Mouse (Mus musculus) neural tube, embryonic 12.5 days (tissue): ENCODE measurements at regions not wholly inside any gene's neighbourhood (a gene's known extent, or its start where the extent isn't known, plus 50 kb on each side); places are given as distances from the start of the nearest gene placed in this dataset.

ENCODE experiments used
- ATAC-seq: fragments of 200-750 bp; cut with Nextera tagmentation; 2 replicates; pipeline ENCODE4 v1.8.0; 2017; ENCODE audit warnings: low read depth, mild to moderate bottlenecking, moderate TSS enrichment, moderate library complexity; ENCODE audit not compliant: low FRiP score
- H3K27ac ChIP-seq: fragments of 300-500 bp; sonication (generic); 2 replicates; pipeline ENCODE4 v1.5.1; 2016
- H3K27me3 ChIP-seq: fragments of 300-500 bp; sonication (generic); replicated peaks from 2 replicates; pipeline ENCODE4 v1.6.1; 2016; ENCODE audit warnings: mild to moderate bottlenecking
- H3K36me3 ChIP-seq: fragments of 300-500 bp; sonication (generic); 2 replicates; pipeline ENCODE4 v1.6.1; 2016; ENCODE audit warnings: mild to moderate bottlenecking
- H3K4me1 ChIP-seq: fragments of 300-500 bp; sonication (generic); 2 replicates; pipeline ENCODE4 v1.6.1; 2016
- H3K4me2 ChIP-seq: fragments of 300-500 bp; sonication (generic); replicated peaks from 2 replicates; pipeline ENCODE4 v1.6.1; 2016; ENCODE audit warnings: mild to moderate bottlenecking
- H3K4me3 ChIP-seq: fragments of 300-500 bp; sonication (generic); 2 replicates; pipeline ENCODE4 v1.5.1; 2016
- H3K9ac ChIP-seq: fragments of 300-500 bp; sonication (generic); 2 replicates; pipeline ENCODE4 v1.6.1; 2016; ENCODE audit warnings: mild to moderate bottlenecking
- H3K9me3 ChIP-seq: fragments of 300-500 bp; sonication (generic); 2 replicates; pipeline ENCODE4 v1.6.1; 2016; ENCODE audit warnings: mild to moderate bottlenecking
- WGBS: fragments of 180-500 bp; shearing (Covaris S2); methylation state at CpG from one replicate; pipeline ENCODE4 v1.1.7; 2016; 5-methylcytosine and 5-hydroxymethylcytosine counted together

DNA sequence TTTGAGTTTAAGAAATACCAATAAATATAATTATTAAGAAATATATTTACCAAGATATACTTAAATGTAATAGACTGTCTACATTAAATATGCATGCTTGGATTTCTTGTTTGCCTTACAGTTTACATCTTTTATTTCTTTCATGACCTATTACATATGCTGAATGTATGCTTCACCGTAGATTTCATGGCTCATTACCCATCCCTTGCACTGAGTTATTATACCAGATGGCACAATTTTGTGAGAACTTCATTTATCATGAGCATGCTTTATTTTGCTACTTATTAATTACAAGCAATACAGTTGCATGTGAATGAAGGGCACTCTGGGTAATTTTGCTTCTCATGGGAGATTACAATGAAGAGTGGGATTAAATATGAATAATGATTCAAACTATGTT, 856.0 kb upstream of the Nectin3 start:
- H3K4me2 ChIP-seq: no peak overlapping the region
- no peak overlapping the region for H3K9ac ChIP-seq
- H3K4me1 ChIP-seq: no peaks in the 10 kb centered on the region
- ATAC-seq: no peak
- H3K9me3 ChIP-seq: no peaks in the 10 kb centered on the region
- H3K36me3 ChIP-seq: no peaks in the 10 kb centered on the region
- 58% methylated on average over 1 of the region's 1 CpGs for WGBS
- H3K27ac ChIP-seq: no peak overlapping the region
- no peaks in the 10 kb centered on the region for H3K27me3 ChIP-seq
- H3K4me3 ChIP-seq: no peak overlapping the region

DNA sequence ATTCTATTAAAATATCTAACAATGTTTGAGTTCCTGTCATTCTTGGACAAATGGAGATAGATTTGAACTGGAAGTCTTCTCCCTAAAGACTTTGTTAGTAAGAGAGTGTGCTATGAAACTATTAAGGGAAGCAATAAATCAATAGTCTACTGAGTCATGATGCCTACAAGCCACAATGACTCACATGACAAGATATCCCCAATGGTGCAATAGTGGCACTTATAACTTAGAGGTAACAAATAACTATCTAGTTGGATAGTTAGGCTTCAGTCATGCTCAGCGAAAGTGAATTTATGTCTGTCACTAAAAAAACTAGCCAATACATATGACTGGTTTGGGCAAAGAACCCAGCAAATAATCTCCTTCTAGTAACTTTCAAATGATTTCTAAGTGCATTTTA, 889.1 kb upstream of the Dppa4 start:
- 85% methylated on average over 1 of the region's 1 CpGs for WGBS
- Histone ChIP-seq H3K27ac (no peak overlapping the region), H3K4me1 (no peaks in the 10 kb centered on the region), H3K9me3 (no peaks in the 10 kb centered on the region), H3K4me2 (no peak overlapping the region), H3K36me3 (no peaks in the 10 kb centered on the region), H3K9ac (no peak overlapping the region), H3K4me3 (no peak overlapping the region), H3K27me3 (no peaks in the 10 kb centered on the region)
- ATAC-seq: no peak

- WGBS: 85% methylated on average over 3 of the region's 3 CpGs
- Histone ChIP-seq H3K27ac (no peak overlapping the region), H3K36me3 (no peaks in the 10 kb centered on the region), H3K9ac (no peak overlapping the region), H3K9me3 (no peaks in the 10 kb centered on the region), H3K4me1 (no peaks in the 10 kb centered on the region), H3K27me3 (no peaks in the 10 kb centered on the region), H3K4me3 (no peak overlapping the region), H3K4me2 (no peak overlapping the region)
- no peak for ATAC-seq
Observed at GRCm38 (mm10) chr16:47407067-47407466, 876.5 kb upstream of the Dppa4 start.

DNA sequence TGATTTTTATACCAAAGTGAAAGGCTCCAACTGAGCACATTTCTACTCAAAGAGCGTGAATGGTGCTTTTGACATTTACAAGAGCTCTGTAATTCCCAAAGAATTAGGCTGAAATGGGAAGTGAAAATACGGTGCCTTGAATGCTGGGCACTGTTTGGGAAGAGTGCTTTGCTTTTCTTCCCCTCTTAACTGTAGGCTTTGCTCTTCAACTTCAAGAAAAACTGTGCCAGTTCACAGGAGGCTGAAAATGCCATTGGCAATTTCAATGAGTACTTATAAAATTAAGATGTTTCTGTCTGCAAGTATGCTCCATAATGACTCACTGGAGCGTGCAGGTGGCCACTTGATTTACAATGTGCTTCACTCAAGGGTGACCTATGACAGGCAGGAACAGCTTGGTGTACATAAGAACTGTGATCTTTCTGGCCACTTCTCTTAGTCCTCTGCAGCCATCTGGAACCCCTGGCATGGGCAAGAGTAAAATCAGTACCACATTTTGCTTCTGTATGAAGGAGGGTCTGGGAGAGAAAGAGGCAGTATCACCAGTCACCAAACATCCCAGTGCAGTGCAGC, 864.8 kb upstream of the Dppa4 start:
- no peak overlapping the region for H3K27ac ChIP-seq
- H3K36me3 ChIP-seq: no peaks in the 10 kb centered on the region
- no peak overlapping the region for H3K4me3 ChIP-seq
- H3K9me3 ChIP-seq: no peaks in the 10 kb centered on the region
- no peak for ATAC-seq
- no peaks in the 10 kb centered on the region for H3K27me3 ChIP-seq
- 74% methylated on average over 3 of the region's 3 CpGs for WGBS
- no peak overlapping the region for H3K4me2 ChIP-seq
- H3K9ac ChIP-seq: no peak overlapping the region
- no peaks in the 10 kb centered on the region for H3K4me1 ChIP-seq

DNA sequence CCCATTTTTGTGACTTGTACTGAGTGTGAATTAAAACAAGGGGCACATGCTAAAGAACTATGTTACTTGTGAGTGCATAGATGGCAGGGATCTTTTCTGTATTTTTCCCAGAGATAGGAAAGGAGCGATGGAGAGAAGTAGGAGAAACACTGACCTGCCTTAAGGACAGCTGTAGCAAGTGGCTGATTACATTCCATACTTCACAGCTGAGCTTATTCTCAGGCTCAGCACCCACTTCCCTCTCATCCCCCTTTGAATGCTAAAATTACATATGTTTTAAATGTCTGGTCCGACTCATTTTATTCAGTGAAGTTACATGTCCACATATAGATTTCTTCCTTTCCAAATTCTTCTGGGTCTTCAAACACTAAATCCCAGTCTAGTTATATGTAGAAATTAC, 838.5 kb upstream of the Dppa4 start:
- H3K9me3 ChIP-seq: no peaks in the 10 kb centered on the region
- ATAC-seq: no peak

GRCm38 (mm10) chr16:47475441-47476081, 808.0 kb upstream of the Dppa4 start:
- Histone ChIP-seq H3K9me3 (no peaks in the 10 kb centered on the region), H3K27me3 (no peaks in the 10 kb centered on the region; the same call in 1 of the 2 replicates), H3K4me3 (no peak overlapping the region), H3K4me1 (no peaks in the 10 kb centered on the region), H3K36me3 (no peaks in the 10 kb centered on the region), H3K4me2 (no peak overlapping the region), H3K9ac (no peak overlapping the region), H3K27ac (no peak overlapping the region)
- 0 out of 2 replicates have a peak, but pooled peaks have one; percentile 75 for ATAC-seq
- WGBS: 35% methylated on average over 9 of the region's 9 CpGs

More for the DNA sequence above, 838.5 kb upstream of the Dppa4 start:
- Histone ChIP-seq H3K27ac (no peak overlapping the region), H3K4me2 (no peak overlapping the region), H3K36me3 (no peaks in the 10 kb centered on the region), H3K4me1 (no peaks in the 10 kb centered on the region), H3K9ac (no peak overlapping the region), H3K4me3 (no peak overlapping the region), H3K27me3 (no peaks in the 10 kb centered on the region)
- WGBS: 94% methylated on average over 2 of the region's 2 CpGs

DNA sequence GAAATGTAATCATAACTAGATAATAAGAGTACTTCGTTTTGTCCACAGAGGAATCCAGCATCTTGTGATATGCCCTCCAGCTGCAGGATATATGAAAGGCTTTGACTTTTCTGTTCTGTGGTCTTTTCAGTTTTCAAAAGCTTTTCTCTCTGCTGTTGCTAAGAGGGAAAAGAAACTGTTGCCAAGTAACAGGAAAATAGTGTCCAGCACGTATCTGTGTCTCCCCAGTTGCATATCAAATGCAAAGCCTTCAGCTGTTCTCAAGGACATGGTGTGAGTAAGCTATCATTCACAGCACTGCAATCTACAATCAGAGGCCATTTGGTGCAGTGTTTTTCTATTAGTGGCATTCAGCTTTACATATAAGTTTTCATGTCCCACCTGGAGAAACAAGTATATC, 801.5 kb upstream of the Dppa4 start:
- H3K9ac ChIP-seq: no peak overlapping the region
- no peak for ATAC-seq
- H3K27me3 ChIP-seq: no peaks in the 10 kb centered on the region; the same call in 1 of the 2 replicates
- H3K4me2 ChIP-seq: no peak overlapping the region
- no peaks in the 10 kb centered on the region for H3K36me3 ChIP-seq
- H3K4me3 ChIP-seq: no peak overlapping the region
- no peaks in the 10 kb centered on the region for H3K9me3 ChIP-seq
- 51% methylated on average over 2 of the region's 2 CpGs for WGBS
- no peak overlapping the region for H3K27ac ChIP-seq
- H3K4me1 ChIP-seq: no peaks in the 10 kb centered on the region

DNA sequence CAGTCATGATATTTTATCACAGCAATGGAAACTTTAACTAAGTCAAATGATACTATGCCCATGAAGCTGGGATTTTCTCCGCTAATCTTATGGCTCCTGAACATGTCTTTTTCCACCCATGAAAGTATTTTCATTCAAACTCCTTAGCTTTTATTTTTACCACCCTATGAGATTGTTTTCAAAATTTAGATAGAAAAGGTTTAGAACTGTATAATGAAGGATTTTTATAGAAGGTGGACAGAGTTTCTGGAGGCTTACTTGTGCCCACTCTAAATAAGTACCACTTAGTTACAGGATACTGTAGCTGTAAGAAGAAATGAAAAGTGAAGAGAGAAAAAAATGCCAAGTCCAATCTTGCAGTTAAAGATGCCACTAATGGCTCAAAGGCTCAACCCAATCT, 795.0 kb upstream of the Dppa4 start:
- Histone ChIP-seq H3K4me2 (no peak overlapping the region), H3K36me3 (no peaks in the 10 kb centered on the region), H3K9ac (no peak overlapping the region), H3K4me3 (no peak overlapping the region), H3K9me3 (no peaks in the 10 kb centered on the region), H3K4me1 (no peaks in the 10 kb centered on the region), H3K27me3 (no peaks in the 10 kb centered on the region), H3K27ac (no peak overlapping the region)
- no peak for ATAC-seq
- 98% methylated on average over 1 of the region's 1 CpGs for WGBS

- Histone ChIP-seq H3K4me3 (no peak overlapping the region), H3K9ac (no peak overlapping the region), H3K27me3 (no peaks in the 10 kb centered on the region), H3K27ac (no peak overlapping the region), H3K36me3 (no peaks in the 10 kb centered on the region), H3K4me2 (no peak overlapping the region), H3K9me3 (no peaks in the 10 kb centered on the region), H3K4me1 (no peaks in the 10 kb centered on the region)
- ATAC-seq: no peak
- WGBS: 88% methylated on average over 4 of the region's 4 CpGs
Observed at GRCm38 (mm10) chr16:47525857-47526256, 757.7 kb upstream of the Dppa4 start.

DNA sequence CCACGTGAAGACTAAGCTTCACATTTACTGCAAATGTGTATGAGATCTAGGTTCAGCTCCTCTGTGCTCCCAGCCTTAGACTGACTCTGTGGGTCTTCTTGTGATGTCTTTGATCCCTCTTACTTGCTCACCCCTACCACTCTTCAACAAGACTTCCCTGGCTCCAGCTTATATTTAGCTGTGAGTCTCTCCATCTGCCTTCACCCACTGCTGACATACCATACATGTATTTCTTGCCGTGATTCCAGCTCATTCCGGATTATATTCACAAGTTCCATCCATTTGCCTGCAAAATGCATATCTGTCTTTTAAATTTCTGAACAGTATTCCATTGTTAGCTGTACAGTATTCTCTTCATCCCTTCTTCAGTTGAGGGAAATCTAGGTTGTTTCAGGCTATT, 756.9 kb upstream of the Dppa4 start:
- H3K9ac ChIP-seq: no peak overlapping the region
- no peaks in the 10 kb centered on the region for H3K9me3 ChIP-seq
- no peaks in the 10 kb centered on the region for H3K4me1 ChIP-seq
- no peaks in the 10 kb centered on the region for H3K27me3 ChIP-seq
- no peak overlapping the region for H3K4me3 ChIP-seq
- no peak overlapping the region for H3K4me2 ChIP-seq
- ATAC-seq: no peak
- no peak overlapping the region for H3K27ac ChIP-seq
- no peaks in the 10 kb centered on the region for H3K36me3 ChIP-seq
- WGBS: 89% methylated on average over 3 of the region's 3 CpGs

DNA sequence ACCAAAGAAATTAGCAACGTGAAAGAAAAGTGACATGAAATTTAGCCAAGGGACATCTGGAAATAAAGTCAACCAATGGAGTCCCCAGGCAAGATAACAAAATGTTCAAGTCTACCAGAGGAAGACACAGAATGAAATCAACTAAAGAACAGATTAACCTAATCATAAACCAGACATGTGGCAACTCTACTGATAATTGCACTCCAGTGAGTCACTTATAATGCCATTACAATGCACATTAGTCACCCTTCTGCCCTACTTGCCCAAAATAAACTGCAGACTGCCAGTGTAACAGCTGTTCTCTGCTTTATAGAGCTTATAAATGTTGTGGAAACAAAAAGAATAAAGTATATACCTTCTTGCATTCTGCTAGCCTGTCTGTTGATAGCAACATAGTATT, 747.0 kb upstream of the Dppa4 start:
- H3K4me1 ChIP-seq: no peaks in the 10 kb centered on the region
- H3K9ac ChIP-seq: no peak overlapping the region
- peak; percentile 44; the same call in 1 of the 2 replicates for ATAC-seq
- no peaks in the 10 kb centered on the region for H3K36me3 ChIP-seq
- WGBS: 69% methylated on average over 1 of the region's 1 CpGs
- no peaks in the 10 kb centered on the region for H3K27me3 ChIP-seq
- H3K27ac ChIP-seq: no peak overlapping the region
- H3K9me3 ChIP-seq: no peaks in the 10 kb centered on the region
- no peak overlapping the region for H3K4me3 ChIP-seq
- no peak overlapping the region for H3K4me2 ChIP-seq

GRCm38 (mm10) chr16:47551101-47551500, 732.4 kb upstream of the Dppa4 start:
- H3K27me3 ChIP-seq: no peaks in the 10 kb centered on the region
- no peaks in the 10 kb centered on the region for H3K36me3 ChIP-seq
- 86% methylated on average over 3 of the region's 3 CpGs for WGBS
- no peaks in the 10 kb centered on the region for H3K4me1 ChIP-seq
- no peak for ATAC-seq
- H3K4me2 ChIP-seq: no peak overlapping the region
- H3K4me3 ChIP-seq: no peak overlapping the region
- H3K9ac ChIP-seq: no peak overlapping the region
- H3K9me3 ChIP-seq: no peaks in the 10 kb centered on the region
- H3K27ac ChIP-seq: no peak overlapping the region

DNA sequence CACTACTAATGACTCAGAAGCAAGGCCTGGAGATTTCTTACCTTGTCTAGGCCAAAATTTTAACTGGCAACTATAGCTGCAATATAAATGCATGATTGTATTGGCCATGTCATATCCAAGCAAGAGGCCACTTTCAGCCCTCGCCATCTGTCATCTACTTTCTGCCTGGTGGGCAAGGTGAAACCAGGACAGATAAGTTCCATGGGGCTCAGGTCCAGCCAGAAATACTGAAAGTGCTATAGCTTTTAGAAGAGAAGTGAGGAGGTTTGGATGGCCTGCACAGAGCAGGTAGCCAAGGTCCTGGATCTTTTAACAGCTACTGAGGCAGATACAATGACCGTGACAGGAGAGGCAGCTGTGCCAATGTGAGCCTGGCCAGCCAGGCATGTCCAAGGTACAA, 715.5 kb upstream of the Dppa4 start:
- no peaks in the 10 kb centered on the region for H3K9me3 ChIP-seq
- no peak overlapping the region for H3K27ac ChIP-seq
- no peak overlapping the region for H3K4me2 ChIP-seq
- no peaks in the 10 kb centered on the region for H3K27me3 ChIP-seq
- no peaks in the 10 kb centered on the region for H3K4me1 ChIP-seq
- no peak overlapping the region for H3K9ac ChIP-seq
- no peak for ATAC-seq
- no peak overlapping the region for H3K4me3 ChIP-seq
- 88% methylated on average over 2 of the region's 2 CpGs for WGBS
- H3K36me3 ChIP-seq: no peaks in the 10 kb centered on the region
